ENCODE assay signal across 8 mouse cellular contexts in the genomic region with DNA sequence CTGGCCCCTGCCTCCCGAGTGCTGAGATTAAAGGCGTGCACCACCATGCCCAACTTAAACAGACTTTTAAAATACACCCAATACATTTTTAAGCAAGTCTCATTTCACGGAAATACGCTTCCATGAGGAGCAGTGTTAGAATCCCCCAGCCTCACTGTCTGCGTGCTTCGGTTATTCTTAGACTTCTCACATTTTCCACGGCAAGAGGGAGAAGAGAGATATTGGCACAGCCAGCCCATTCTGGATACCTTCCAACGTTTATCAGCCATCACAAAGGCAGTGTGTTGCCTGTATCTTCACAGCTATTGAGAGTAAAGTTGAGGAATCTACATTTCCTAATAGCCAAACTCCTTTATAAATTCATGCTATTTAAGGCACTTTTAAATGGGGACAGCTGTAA. TPM values are rescaled to one million over a fixed set of nuclear protein-coding genes. Genes with fewer than 3 reads are reported as not detected.
DNase-seq lines count a peak whose midpoint lies in the region; ATAC-seq and TF ChIP-seq lines count a peak whose summit lies in the region.

No protein-coding gene starts in this region.

- no peak for TF ChIP-seq RAD21 in MEL (IDR thresholded peaks at IDR 0.05; ENCODE audit: low read depth, low read length)

- no peak overlapping the region for H3K27ac ChIP-seq in MEL (ENCODE audit: control insufficient read depth, low read depth, low read length)
- H3K27ac ChIP-seq in cortical plate, adult 2 months (ENCODE audit: insufficient read depth, low read length) = peak overlapping the region; percentile 51; the same call in 1 of the 2 replicates
- H3K27ac ChIP-seq in intestine, postnatal 0 days (ENCODE audit: low read depth, low read length) = peak overlapping the region; percentile 54; the same call in 1 of the 2 replicates

- TF ChIP-seq POLR2A in MEL (IDR thresholded peaks at IDR 0.05; ENCODE audit: control insufficient read depth in 1 of 2, insufficient read depth in 1 of 2, low read depth in 1 of 2, low read length in 2 of 2, poor library complexity in 1 of 2) = no peak
- no peak for TF ChIP-seq POLR2A in cortical plate, adult 2 months (IDR thresholded peaks at IDR 0.05; ENCODE audit: extremely low read depth, insufficient read depth, low read length)

- peak; percentile 10 for DNase-seq in kidney, adult 11 months
- no peak for DNase-seq in kidney, postnatal 14 days
- DNase-seq in MEL (ENCODE audit: low read depth, low spot score) (peak; percentile 85), MN1 (ENCODE audit: low spot score) (no peak)
- DNase-seq in urinary bladder, postnatal 36 days (ENCODE audit: low spot score in 2 of 2) = no peak

- no peaks in the 10 kb centered on the region for H3K27me3 ChIP-seq in MEL (ENCODE audit: control insufficient read depth in 1 of 2, insufficient read depth in 2 of 2, low read length in 2 of 2)
- H3K27me3 ChIP-seq in intestine, postnatal 0 days (replicated peaks; ENCODE audit: control insufficient read depth, insufficient read depth, low read length) = no peaks in the 10 kb centered on the region

- peaks cover 14 to 32% of the 10 kb centered on the region in 2 experiments for H3K4me1 ChIP-seq in MEL (ENCODE audit: control insufficient read depth in 1 of 2, insufficient read depth in 2 of 2, low read length in 2 of 2)
- H3K4me1 ChIP-seq in cortical plate, adult 2 months (ENCODE audit: control insufficient read depth, insufficient read depth, low read length) = peaks cover 32% of the 10 kb centered on the region
- H3K4me1 ChIP-seq in intestine, postnatal 0 days (replicated peaks; ENCODE audit: control insufficient read depth, insufficient read depth, low read length) = peaks cover 30% of the 10 kb centered on the region

- ATAC-seq in intestine, postnatal 0 days = no peak
- no peak for ATAC-seq in inflammation-experienced regulatory T-cells, adult 6 months

- no peaks in the 10 kb centered on the region for H3K9me3 ChIP-seq in MEL (replicated peaks; ENCODE audit: insufficient read depth, low read length)
- no peaks in the 10 kb centered on the region for H3K9me3 ChIP-seq in intestine, postnatal 0 days (ENCODE audit: control insufficient read depth)

- no peak overlapping the region for H3K9ac ChIP-seq in MEL (ENCODE audit: control insufficient read depth, low read depth, low read length, poor library complexity, severe bottlenecking)
- no peak overlapping the region for H3K9ac ChIP-seq in intestine, postnatal 0 days (ENCODE audit: low read depth, low read length)

- peaks cover 14% of the 10 kb centered on the region for H3K79me2 ChIP-seq in MEL (ENCODE audit: control insufficient read depth, insufficient read depth, low read length, poor library complexity)

- TF ChIP-seq CTCF in MEL (IDR thresholded peaks at IDR 0.05 in 2 of 3, conservative IDR thresholded peaks at IDR 0.05 in 1 of 3; ENCODE audit: control insufficient read depth in 1 of 3, insufficient read depth in 1 of 3, low read depth in 2 of 3, low read length in 3 of 3, poor library complexity in 1 of 3, severe bottlenecking in 1 of 3) = no peak
- no peak for TF ChIP-seq CTCF in cortical plate, adult 2 months (IDR thresholded peaks at IDR 0.05; ENCODE audit: extremely low read depth, insufficient read depth, low read length)
- no peak for TF ChIP-seq CTCF in intestine, postnatal 0 days (IDR thresholded peaks at IDR 0.05; ENCODE audit: low read depth)

- peak; percentile 68 to 77 for TF ChIP-seq EP300 in MEL (IDR thresholded peaks at IDR 0.05; ENCODE audit: low read depth in 1 of 2, low read length in 2 of 2)

- 0 out of 2 replicates have a peak overlapping the region, but pooled peaks have one; percentile 24 for H3K4me2 ChIP-seq in intestine, postnatal 0 days (replicated peaks; ENCODE audit: low read depth)

- H3K36me3 ChIP-seq in MEL (ENCODE audit: control insufficient read depth in 1 of 2, insufficient read depth in 2 of 2, low read length in 2 of 2) = peaks cover 6 to 34% of the 10 kb centered on the region in 2 experiments
- H3K36me3 ChIP-seq in intestine, postnatal 0 days (ENCODE audit: control insufficient read depth, insufficient read depth) = peaks cover 44% of the 10 kb centered on the region

- WGBS in intestine, postnatal 0 days = 36% methylated on average over 8 of the region's 8 CpGs

- no peak overlapping the region for H3K4me3 ChIP-seq in MEL (ENCODE audit: control insufficient read depth in 1 of 2, insufficient read depth in 1 of 2, low read depth in 2 of 2, low read length in 2 of 2)
- H3K4me3 ChIP-seq in cortical plate, adult 2 months (ENCODE audit: insufficient read depth, low read length) = no peak overlapping the region
- no peak overlapping the region for H3K4me3 ChIP-seq in intestine, postnatal 0 days (ENCODE audit: low read depth, low read length)

TF ChIP-seq in MEL, 35 proteins besides CTCF, POLR2A, EP300 and RAD21:
- TF ChIP-seq HCFC1 (IDR thresholded peaks at IDR 0.05; ENCODE audit: low read depth, low read length) (no peak), GATA1 (IDR thresholded peaks at IDR 0.05; ENCODE audit: low read depth, low read length) (peak; percentile 79), ZC3H11A (IDR thresholded peaks at IDR 0.05; ENCODE audit: low read depth, low read length) (no peak), E2F4 (IDR thresholded peaks at IDR 0.05; ENCODE audit: borderline replicate concordance, low read depth, low read length) (no peak), MAX (IDR thresholded peaks at IDR 0.05; ENCODE audit: low read length) (no peak; the same call in 1 of the 2 replicates), SMC3 (IDR thresholded peaks at IDR 0.05; ENCODE audit: low read depth, low read length) (no peak), MEF2A (IDR thresholded peaks at IDR 0.05; ENCODE audit: extremely low read depth, insufficient replicate concordance, low read depth, low read length, poor library complexity, severe bottlenecking) (no peak), JUND (IDR thresholded peaks at IDR 0.05; ENCODE audit: low read depth, low read length) (no peak), SIN3A (IDR thresholded peaks at IDR 0.05; ENCODE audit: low read length) (peak; percentile 42), USF1 (IDR thresholded peaks at IDR 0.05; ENCODE audit: low read depth, low read length) (no peak), TCF12 (IDR thresholded peaks at IDR 0.05; ENCODE audit: low read depth, low read length) (peak; percentile 69), USF2 (IDR thresholded peaks at IDR 0.05; ENCODE audit: borderline replicate concordance in 1 of 2, insufficient read depth in 1 of 2, low read depth in 1 of 2, low read length in 2 of 2) (no peak), ZKSCAN1 (IDR thresholded peaks at IDR 0.05; ENCODE audit: low read depth, low read length) (no peak), TAL1 (IDR thresholded peaks at IDR 0.05; ENCODE audit: low read length) (peak; percentile 50), POLR2AphosphoS2 (IDR thresholded peaks at IDR 0.05; ENCODE audit: low read length) (no peak), ETS1 (IDR thresholded peaks at IDR 0.05; ENCODE audit: low read depth, low read length) (peak; percentile 65; the same call in 1 of the 2 replicates), RCOR1 (IDR thresholded peaks at IDR 0.05; ENCODE audit: low read depth, low read length) (peak; percentile 60), UBTF (IDR thresholded peaks at IDR 0.05; ENCODE audit: borderline replicate concordance, insufficient read depth, low read depth, low read length) (no peak), KAT2A (conservative IDR thresholded peaks at IDR 0.05; ENCODE audit: low read depth, low read length) (no peak)

RNA-seq across cellular contexts. Expression of a gene that starts 7.8 kb away (rescaled TPM):
- 136 and 138 TPM in 2 replicates for total RNA-seq in MEL (2012; rRNA removed)
- 100 to 1,000 TPM in 1 of 2 experiments, not detected in 1; 174 TPM for polyA plus RNA-seq in MEL (2012; ENCODE audit: insufficient read depth in 1 of 2, insufficient read length in 2 of 2, low read depth in 1 of 2, low replicate concordance in 2 of 2, missing spikeins in 1 of 2)
- polyA plus RNA-seq in cortical plate, adult 2 months (2012; rRNA removed) = 817 and 830 TPM in 2 replicates
- 309 and 318 TPM in 2 replicates for polyA plus RNA-seq in intestine, postnatal 0 days (2015; fragmentation: Nextera tagmentation; extraction: Ambion mirVana)
- polyA plus RNA-seq in inflammation-experienced regulatory T-cells, adult 6 months (2017; shearing (Covaris generic)) = 10 to 100 TPM in 2 of 3 experiments, 1 to 10 TPM in 1; 9.7 to 26.3 (median 14.9) TPM

Comparison
In these comparisons a context has a peak if more than half of its experiments do, and no peak if none do; other contexts are left out.
1. DNase-seq: peak in kidney, adult 11 months (single experiment) and MEL (single experiment); none in kidney, postnatal 14 days (single experiment), MN1 (single experiment) and urinary bladder, postnatal 36 days (0 of 2).